In genomic region chr7:5060239-5060731, GRCm38 (mm10) we compare ENCODE assay signal across 8 mouse cellular contexts. TPM values are rescaled to one million over a fixed set of nuclear protein-coding genes. Genes with fewer than 3 reads are reported as not detected.
DNase-seq lines count a peak whose midpoint lies in the region; ATAC-seq lines count a peak whose summit lies in the region.

No protein-coding gene starts in this region.

- no peaks in the 10 kb centered on the region for H3K9me3 ChIP-seq in hindbrain, embryonic 13.5 days

- peak overlapping the region; percentile 89 for H3K9ac ChIP-seq in hindbrain, embryonic 13.5 days

- peak overlapping the region; percentile 84 for H3K4me2 ChIP-seq in hindbrain, embryonic 13.5 days

- no peaks in the 10 kb centered on the region for H3K36me3 ChIP-seq in hindbrain, embryonic 13.5 days

- peaks cover 62% of the 10 kb centered on the region for H3K4me1 ChIP-seq in hindbrain, embryonic 13.5 days (replicated peaks)

- H3K4me3 ChIP-seq in hindbrain, embryonic 13.5 days = peak overlapping the region; percentile 75

- intact Hi-C loops in left cerebral cortex, postnatal 25 days (cut with DNase I) = loop anchor here (10.0 kb wide), 1 partner anchor 925 kb away; the partner anchor contains the start of gene Leng8

- WGBS in hindbrain, embryonic 13.5 days = 3% methylated on average over 27 of the region's 27 CpGs

- peak; percentile 88 to 93 for DNase-seq in adrenal gland, adult (ENCODE audit: inconsistent age in 2 of 2, low spot score in 1 of 2)
- DNase-seq in cerebellum, postnatal 25 days = peak; percentile 86 to 93
- peak; percentile 59 to 64 for DNase-seq in frontal cortex, postnatal 25 days (ENCODE audit: low spot score in 2 of 2)
- DNase-seq in left cerebral cortex, postnatal 25 days (ENCODE audit: low spot score in 2 of 2) = peak; percentile 81 to 85
- peak; percentile 77 for DNase-seq in right cerebral cortex, postnatal 14 days
- peak; percentile 73 for DNase-seq in yolk sac, embryonic 10.5 days (ENCODE audit: low spot score)

- peak; percentile 1; the same call in 1 of the 2 replicates for ATAC-seq in hindbrain, embryonic 13.5 days (ENCODE audit: low FRiP score)
- ATAC-seq in megakaryocyte progenitor cell, adult 5-6 weeks (replicated peaks; ENCODE audit: poor library complexity) = peak; percentile 32

- peaks cover 38% of the 10 kb centered on the region for H3K27me3 ChIP-seq in hindbrain, embryonic 13.5 days

- peak overlapping the region; percentile 99 for H3K27ac ChIP-seq in hindbrain, embryonic 13.5 days

RNA-seq across cellular contexts. Expression of gene U2af2, which starts 1.7 kb away (rescaled TPM):
- 112 and 114 TPM in 2 replicates for polyA plus RNA-seq in hindbrain, embryonic 13.5 days (2015; fragmentation: Nextera tagmentation; extraction: Ambion mirVana)
- 100 to 1,000 TPM; 171 to 180 TPM for total RNA-seq in left cerebral cortex, postnatal 25 days (2021)
- 99.3 TPM in 2 replicates for total RNA-seq in megakaryocyte progenitor cell, adult 5-6 weeks (2015)
- 225 and 247 TPM in 2 replicates for total RNA-seq in megakaryocyte progenitor cell, adult 5-6 weeks (2017)

RNA-seq across cellular contexts. Expression of gene Zfp580, which starts 8.9 kb away (rescaled TPM):
- polyA plus RNA-seq in hindbrain, embryonic 13.5 days (2015; fragmentation: Nextera tagmentation; extraction: Ambion mirVana) = 67.2 and 69.7 TPM in 2 replicates
- total RNA-seq in left cerebral cortex, postnatal 25 days (2021) = 10 to 100 TPM; 36.8 to 41.7 TPM
- total RNA-seq in megakaryocyte progenitor cell, adult 5-6 weeks (2015) = 2.3 and 3.0 TPM in 2 replicates
- total RNA-seq in megakaryocyte progenitor cell, adult 5-6 weeks (2017) = 0.24 and 0.67 TPM in 2 replicates

RNA-seq across cellular contexts. Expression of gene Epn1, which starts 19.8 kb away (rescaled TPM):
- polyA plus RNA-seq in hindbrain, embryonic 13.5 days (2015; fragmentation: Nextera tagmentation; extraction: Ambion mirVana) = 83.8 and 85.6 TPM in 2 replicates
- 100 to 1,000 TPM; 454 to 461 TPM for total RNA-seq in left cerebral cortex, postnatal 25 days (2021)
- 41.0 and 42.0 TPM in 2 replicates for total RNA-seq in megakaryocyte progenitor cell, adult 5-6 weeks (2015)
- total RNA-seq in megakaryocyte progenitor cell, adult 5-6 weeks (2017) = 37.0 and 51.5 TPM in 2 replicates

RNA-seq across cellular contexts. Expression of gene Zfp784, which starts 22.0 kb away (rescaled TPM):
- polyA plus RNA-seq in hindbrain, embryonic 13.5 days (2015; fragmentation: Nextera tagmentation; extraction: Ambion mirVana) = 7.8 and 9.8 TPM in 2 replicates
- total RNA-seq in left cerebral cortex, postnatal 25 days (2021) = 1 to 10 TPM; 5.4 to 6.5 TPM
- total RNA-seq in megakaryocyte progenitor cell, adult 5-6 weeks (2015) = 0.72 and 1.5 TPM in 2 replicates
- 1.6 and 1.7 TPM in 2 replicates for total RNA-seq in megakaryocyte progenitor cell, adult 5-6 weeks (2017)

RNA-seq across cellular contexts. Expression of gene 4632433K11Rik, which starts 26.4 kb away (rescaled TPM):
- polyA plus RNA-seq in hindbrain, embryonic 13.5 days (2015; fragmentation: Nextera tagmentation; extraction: Ambion mirVana) = not detected in 2 replicates
- 1 to 10 TPM in 1 of 2 experiments, under 1 TPM in 1; 0.85 to 1.2 TPM for total RNA-seq in left cerebral cortex, postnatal 25 days (2021)
- total RNA-seq in megakaryocyte progenitor cell, adult 5-6 weeks (2015) = not detected in 2 replicates
- 0.88 TPM in 1 of 2 replicates, not detected in the other for total RNA-seq in megakaryocyte progenitor cell, adult 5-6 weeks (2017)

Comparison
In these comparisons a context has a peak if more than half of its experiments do, and no peak if none do; other contexts are left out.
1. Peak in every context shown above with its lines: DNase-seq, ATAC-seq, H3K4me3 ChIP-seq and H3K27ac ChIP-seq.
2. RNA of gene Zfp580, which starts 8.9 kb away (total RNA-seq): 36.8 to 41.7 TPM in left cerebral cortex, postnatal 25 days; 0.24 to 3.0 TPM in megakaryocyte progenitor cell, adult 5-6 weeks; every median in the first group is over 4 times any median in the second.
3. RNA of gene Epn1, which starts 19.8 kb away (total RNA-seq): 454 to 461 TPM in left cerebral cortex, postnatal 25 days; 37.0 to 51.5 TPM in megakaryocyte progenitor cell, adult 5-6 weeks; every median in the first group is over 4 times any median in the second.